Mouse (Mus musculus): ENCODE data around the gene Psmb7. TPM values are rescaled to one million over a fixed set of nuclear protein-coding genes. Genes with fewer than 3 reads are reported as not detected.

Gene Psmb7
- polyA plus RNA-seq (2012; rRNA removed): 39.0 and 56.7 TPM in 2 replicates

GRCm38 (mm10) chr2:38643625-38644427 is at the start of gene Psmb7:
Gene Psmb7, minus strand, starts transcription at chr2:38644087.

Other genes with a start within 250 kb of the Psmb7 start
- 58.7 and 62.4 TPM in 2 replicates for gene Nek6, start 132.4 kb downstream of the Psmb7 start, polyA plus RNA-seq (2012; rRNA removed)
- gene Nr5a1, start 70.5 kb upstream of the Psmb7 start, polyA plus RNA-seq (2012; rRNA removed): 328 and 346 TPM in 2 replicates